In genomic region chr2:7426481-7426880, GRCm38 (mm10) we compare ENCODE assay signal across 20 mouse cellular contexts.
DNase-seq lines count a peak whose midpoint lies in the region; ATAC-seq and TF ChIP-seq lines count a peak whose summit lies in the region.
"Had no signal": no experiment of that assay in that cellular context is flagged by ENCODE, and none has a peak within 500 bp of the region (broad histone marks: within the 10 kb centered on the region; RNA-seq: fewer than 3 reads in every experiment).

No protein-coding gene starts in this region.

- H3K36me3 ChIP-seq in forebrain, embryonic 15.5 days: no peaks in the 10 kb centered on the region
- no peaks in the 10 kb centered on the region for H3K36me3 ChIP-seq in forebrain, embryonic 11.5 days (ENCODE audit: control insufficient read depth, insufficient read depth, low read length)
- H3K36me3 ChIP-seq: embryonic facial prominence, embryonic 12.5 days; hindbrain, embryonic 10.5 days; midbrain, embryonic 10.5 days had no signal

- peak overlapping the region; percentile 64 for H3K27ac ChIP-seq in forebrain, embryonic 15.5 days (replicated peaks)
- H3K27ac ChIP-seq in forebrain, embryonic 11.5 days (ENCODE audit: low read depth, low read length): no peak overlapping the region
- peak overlapping the region; percentile 83 for H3K27ac ChIP-seq in layer of hippocampus, adult 2 months
- H3K27ac ChIP-seq: embryonic facial prominence, embryonic 12.5 days; hindbrain, embryonic 10.5 days; macrophage; midbrain, embryonic 10.5 days had no signal

- ATAC-seq in forebrain, embryonic 15.5 days (replicated peaks): no peak
- ATAC-seq in forebrain, embryonic 11.5 days (replicated peaks; ENCODE audit: low FRiP score): no peak

- H3K4me3 ChIP-seq in forebrain, embryonic 15.5 days: no peak overlapping the region
- H3K4me3 ChIP-seq in forebrain, embryonic 11.5 days (ENCODE audit: low read depth, low read length): no peak overlapping the region
- no peak overlapping the region for H3K4me3 ChIP-seq in layer of hippocampus, adult 2 months
- H3K4me3 ChIP-seq: embryonic facial prominence, embryonic 12.5 days; hindbrain, embryonic 10.5 days; midbrain, embryonic 10.5 days had no signal

- H3K9ac ChIP-seq in forebrain, embryonic 15.5 days (replicated peaks): no peak overlapping the region
- H3K9ac ChIP-seq in forebrain, embryonic 11.5 days (ENCODE audit: low read length): no peak overlapping the region
- H3K9ac ChIP-seq: embryonic facial prominence, embryonic 12.5 days had no signal

- no peaks in the 10 kb centered on the region for H3K9me3 ChIP-seq in forebrain, embryonic 15.5 days
- no peaks in the 10 kb centered on the region for H3K9me3 ChIP-seq in forebrain, embryonic 11.5 days (ENCODE audit: control insufficient read depth, low read length)
- H3K9me3 ChIP-seq: embryonic facial prominence, embryonic 12.5 days; hindbrain, embryonic 10.5 days; midbrain, embryonic 10.5 days had no signal

- no peak for DNase-seq in forebrain, embryonic 11.5 days (ENCODE audit: low spot score)
- peak; percentile 16 to 54 for DNase-seq in layer of hippocampus, adult 2 months (ENCODE audit: low spot score in 2 of 2)
- DNase-seq in layer of hippocampus, postnatal 36 days: no peak
- peak; percentile 74 for DNase-seq in brain, adult 2 months (ENCODE audit: low read depth, low spot score)
- peak; percentile 16 for DNase-seq in layer of hippocampus, adult 9-10 months (ENCODE audit: low spot score)
- DNase-seq in heart, adult 18-20 months: no peak
- DNase-seq: adrenal gland, adult 2 months; cerebellum, adult 11 months; gastrocnemius, postnatal 36 days; kidney, adult 2 months; kidney, postnatal 14 days; left cerebral cortex, postnatal 4 days; liver; lung, adult 18-20 months; right cerebral cortex, postnatal 4 days had no signal

- H3K4me2 ChIP-seq in forebrain, embryonic 15.5 days (replicated peaks): no peak overlapping the region
- no peak overlapping the region for H3K4me2 ChIP-seq in forebrain, embryonic 11.5 days (ENCODE audit: low read depth, low read length, severe bottlenecking)
- H3K4me2 ChIP-seq: embryonic facial prominence, embryonic 12.5 days had no signal

- no peak for TF ChIP-seq CTCF in layer of hippocampus, adult 2 months (conservative IDR thresholded peaks at IDR 0.05)

- no peaks in the 10 kb centered on the region for H3K27me3 ChIP-seq in forebrain, embryonic 15.5 days
- no peaks in the 10 kb centered on the region for H3K27me3 ChIP-seq in forebrain, embryonic 11.5 days (ENCODE audit: control insufficient read depth, insufficient read depth, low read length)
- H3K27me3 ChIP-seq: embryonic facial prominence, embryonic 12.5 days had no signal

- H3K4me1 ChIP-seq in forebrain, embryonic 15.5 days: no peaks in the 10 kb centered on the region
- H3K4me1 ChIP-seq in forebrain, embryonic 11.5 days (replicated peaks; ENCODE audit: control insufficient read depth, insufficient read depth, low read length): no peaks in the 10 kb centered on the region
- H3K4me1 ChIP-seq: embryonic facial prominence, embryonic 12.5 days; hindbrain, embryonic 10.5 days; midbrain, embryonic 10.5 days had no signal

- WGBS in forebrain, embryonic 15.5 days: 62% methylated on average over 1 of the region's 1 CpGs
- 95% methylated on average over 1 of the region's 1 CpGs for WGBS in forebrain, embryonic 11.5 days

Comparison
In these comparisons a context has a peak if more than half of its experiments do, and no peak if none do; other contexts are left out.
1. DNase-seq: peak in layer of hippocampus, adult 2 months (2 of 2), brain, adult 2 months (single experiment) and layer of hippocampus, adult 9-10 months (single experiment); none in forebrain, embryonic 11.5 days (single experiment), layer of hippocampus, postnatal 36 days (0 of 2) and heart, adult 18-20 months (0 of 2).